Mouse (Mus musculus): ENCODE results near the gene Trim62. TPM values are rescaled to one million over a fixed set of nuclear protein-coding genes. Genes with fewer than 3 reads are reported as not detected.

The Trim62 gene
- polyA plus RNA-seq, 1 experiment: 2.8 TPM

DNA sequence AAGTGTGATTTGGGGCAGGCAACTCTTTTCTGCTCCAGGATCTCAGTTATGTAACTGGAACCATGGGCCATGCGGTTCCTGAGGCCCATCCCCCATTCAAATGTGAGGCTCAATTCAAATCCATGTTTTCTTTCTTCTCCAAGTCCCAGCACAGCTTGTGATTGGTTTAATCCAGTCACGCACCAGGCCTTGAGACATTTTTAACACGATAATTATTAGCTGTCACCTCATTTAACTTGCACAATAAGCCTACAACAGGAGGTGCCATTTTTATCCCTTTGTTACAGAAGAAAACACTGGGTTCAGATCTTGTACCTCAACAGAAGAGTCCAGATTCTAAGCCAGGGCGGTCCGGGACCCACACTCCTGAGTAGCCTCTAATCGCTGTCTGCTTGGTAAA is 34.4 kb downstream of the Trim62 start:
- Histone ChIP-seq H3K4me3 (ENCODE audit: low read depth, low read length) (no peak overlapping the region), H3K9ac (ENCODE audit: low read depth, poor library complexity, severe bottlenecking) (no peak overlapping the region), H3K9me3 (replicated peaks; ENCODE audit: control insufficient read depth, insufficient read depth, low read length, poor library complexity, severe bottlenecking) (no peaks in the 10 kb centered on the region), H3K4me1 (ENCODE audit: control insufficient read depth, insufficient read depth, low read length) (peaks cover 3% of the 10 kb centered on the region), H3K36me3 (ENCODE audit: control insufficient read depth, insufficient read depth, low read length, poor library complexity, severe bottlenecking) (no peaks in the 10 kb centered on the region), H3K27ac (ENCODE audit: insufficient read depth, low read length) (no peak overlapping the region), H3K27me3 (ENCODE audit: control insufficient read depth, insufficient read depth, low read length, poor library complexity, severe bottlenecking) (no peaks in the 10 kb centered on the region)
- TF ChIP-seq EP300 (IDR thresholded peaks at IDR 0.05; ENCODE audit: insufficient read depth, low read depth, low read length): no peak

DNA sequence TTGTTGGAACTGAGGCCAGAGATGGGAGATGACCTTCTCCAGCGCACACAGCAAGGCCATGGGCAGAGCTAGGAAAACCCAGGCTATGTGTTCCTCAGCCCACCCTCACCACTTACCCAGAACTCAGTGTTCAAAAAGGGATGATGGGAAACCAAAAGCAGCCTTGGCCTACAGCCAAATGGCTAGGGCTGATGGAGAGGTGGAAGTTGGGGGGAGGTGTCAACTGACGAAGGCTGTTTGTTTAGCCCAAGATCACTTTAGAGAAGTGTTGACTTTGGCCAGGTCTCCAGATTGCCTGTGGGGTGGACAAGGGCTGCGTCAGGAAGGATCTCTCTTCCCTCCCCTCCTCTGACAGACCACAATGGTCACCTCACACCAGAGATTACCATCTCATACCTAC is 34.8 kb downstream of the Trim62 start:
- TF ChIP-seq POLR2A (IDR thresholded peaks at IDR 0.05; ENCODE audit: insufficient read depth, low read length) (no peak), EP300 (IDR thresholded peaks at IDR 0.05; ENCODE audit: insufficient read depth, low read depth, low read length) (no peak), CTCF (IDR thresholded peaks at IDR 0.05; ENCODE audit: low read depth, low read length) (no peak)
- Histone ChIP-seq H3K9ac (ENCODE audit: low read depth, poor library complexity, severe bottlenecking) (no peak overlapping the region), H3K27ac (ENCODE audit: insufficient read depth, low read length) (no peak overlapping the region), H3K4me3 (ENCODE audit: low read depth, low read length) (no peak overlapping the region), H3K36me3 (ENCODE audit: control insufficient read depth, insufficient read depth, low read length, poor library complexity, severe bottlenecking) (no peaks in the 10 kb centered on the region), H3K4me1 (ENCODE audit: control insufficient read depth, insufficient read depth, low read length) (peaks cover 3% of the 10 kb centered on the region), H3K27me3 (ENCODE audit: control insufficient read depth, insufficient read depth, low read length, poor library complexity, severe bottlenecking) (no peaks in the 10 kb centered on the region), H3K9me3 (replicated peaks; ENCODE audit: control insufficient read depth, insufficient read depth, low read length, poor library complexity, severe bottlenecking) (no peaks in the 10 kb centered on the region)

DNA sequence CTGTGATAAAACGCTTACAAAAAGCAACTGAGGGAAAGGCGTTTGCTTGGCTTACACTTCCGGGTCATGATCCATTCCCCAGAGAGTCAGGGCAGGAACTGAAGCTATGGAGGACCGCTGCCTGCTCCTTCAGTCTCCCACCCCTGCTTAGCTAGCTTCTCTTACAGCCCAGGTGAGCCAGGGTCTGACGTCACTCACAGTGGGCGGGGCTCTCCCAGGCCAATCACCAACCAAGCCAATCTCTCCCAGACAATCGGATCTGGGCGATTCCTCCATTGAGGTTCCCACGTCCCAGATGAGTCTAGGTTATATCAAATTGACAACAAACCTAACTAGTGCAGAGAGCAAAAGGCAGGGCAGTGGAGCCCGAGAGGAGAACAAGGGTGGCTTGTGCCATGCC is 35.7 kb downstream of the Trim62 start:
- no peak overlapping the region for H3K9ac ChIP-seq (ENCODE audit: low read depth, poor library complexity, severe bottlenecking)
- H3K27ac ChIP-seq (ENCODE audit: insufficient read depth, low read length): peak overlapping the region; percentile 80
- H3K4me3 ChIP-seq (ENCODE audit: low read depth, low read length): peak overlapping the region; percentile 27; the same call in 1 of the 2 replicates
- H3K36me3 ChIP-seq (ENCODE audit: control insufficient read depth, insufficient read depth, low read length, poor library complexity, severe bottlenecking): no peaks in the 10 kb centered on the region
- H3K4me1 ChIP-seq (ENCODE audit: control insufficient read depth, insufficient read depth, low read length): peaks cover 3% of the 10 kb centered on the region
- TF ChIP-seq CTCF (IDR thresholded peaks at IDR 0.05; ENCODE audit: low read depth, low read length): no peak
- no peak for TF ChIP-seq POLR2A (IDR thresholded peaks at IDR 0.05; ENCODE audit: insufficient read depth, low read length)
- no peak for TF ChIP-seq EP300 (IDR thresholded peaks at IDR 0.05; ENCODE audit: insufficient read depth, low read depth, low read length)
- H3K27me3 ChIP-seq (ENCODE audit: control insufficient read depth, insufficient read depth, low read length, poor library complexity, severe bottlenecking): no peaks in the 10 kb centered on the region
- no peaks in the 10 kb centered on the region for H3K9me3 ChIP-seq (replicated peaks; ENCODE audit: control insufficient read depth, insufficient read depth, low read length, poor library complexity, severe bottlenecking)

DNA sequence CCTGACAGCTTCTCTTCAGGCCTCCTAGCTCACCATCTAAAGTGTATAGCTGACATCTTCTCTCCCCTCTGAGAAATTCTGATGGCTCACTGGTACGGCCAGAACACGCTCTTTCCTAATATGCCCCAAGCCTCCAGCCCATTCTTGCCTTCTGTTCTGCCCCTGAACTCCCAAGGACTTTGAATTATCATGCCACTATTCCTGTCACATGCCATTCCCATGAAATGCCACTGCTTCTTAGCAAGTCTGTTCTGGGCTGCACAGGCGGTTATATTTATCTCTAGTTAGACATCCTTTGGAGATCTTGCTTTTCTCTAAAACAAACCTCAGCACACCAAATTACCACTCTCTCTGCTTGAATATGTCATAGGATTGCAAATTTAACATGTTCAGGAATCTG is 40.2 kb downstream of the Trim62 start:
- no peaks in the 10 kb centered on the region for H3K36me3 ChIP-seq (ENCODE audit: control insufficient read depth, insufficient read depth, low read length, poor library complexity, severe bottlenecking)
- TF ChIP-seq POLR2A (IDR thresholded peaks at IDR 0.05; ENCODE audit: insufficient read depth, low read length): no peak
- TF ChIP-seq CTCF (IDR thresholded peaks at IDR 0.05; ENCODE audit: low read depth, low read length): no peak
- TF ChIP-seq EP300 (IDR thresholded peaks at IDR 0.05; ENCODE audit: insufficient read depth, low read depth, low read length): no peak
- H3K4me1 ChIP-seq (ENCODE audit: control insufficient read depth, insufficient read depth, low read length): peaks cover 5% of the 10 kb centered on the region
- no peaks in the 10 kb centered on the region for H3K27me3 ChIP-seq (ENCODE audit: control insufficient read depth, insufficient read depth, low read length, poor library complexity, severe bottlenecking)
- H3K27ac ChIP-seq (ENCODE audit: insufficient read depth, low read length): peak overlapping the region; percentile 20; the same call in 1 of the 2 replicates
- H3K9ac ChIP-seq (ENCODE audit: low read depth, poor library complexity, severe bottlenecking): no peak overlapping the region
- no peak overlapping the region for H3K4me3 ChIP-seq (ENCODE audit: low read depth, low read length)
- no peaks in the 10 kb centered on the region for H3K9me3 ChIP-seq (replicated peaks; ENCODE audit: control insufficient read depth, insufficient read depth, low read length, poor library complexity, severe bottlenecking)

DNA sequence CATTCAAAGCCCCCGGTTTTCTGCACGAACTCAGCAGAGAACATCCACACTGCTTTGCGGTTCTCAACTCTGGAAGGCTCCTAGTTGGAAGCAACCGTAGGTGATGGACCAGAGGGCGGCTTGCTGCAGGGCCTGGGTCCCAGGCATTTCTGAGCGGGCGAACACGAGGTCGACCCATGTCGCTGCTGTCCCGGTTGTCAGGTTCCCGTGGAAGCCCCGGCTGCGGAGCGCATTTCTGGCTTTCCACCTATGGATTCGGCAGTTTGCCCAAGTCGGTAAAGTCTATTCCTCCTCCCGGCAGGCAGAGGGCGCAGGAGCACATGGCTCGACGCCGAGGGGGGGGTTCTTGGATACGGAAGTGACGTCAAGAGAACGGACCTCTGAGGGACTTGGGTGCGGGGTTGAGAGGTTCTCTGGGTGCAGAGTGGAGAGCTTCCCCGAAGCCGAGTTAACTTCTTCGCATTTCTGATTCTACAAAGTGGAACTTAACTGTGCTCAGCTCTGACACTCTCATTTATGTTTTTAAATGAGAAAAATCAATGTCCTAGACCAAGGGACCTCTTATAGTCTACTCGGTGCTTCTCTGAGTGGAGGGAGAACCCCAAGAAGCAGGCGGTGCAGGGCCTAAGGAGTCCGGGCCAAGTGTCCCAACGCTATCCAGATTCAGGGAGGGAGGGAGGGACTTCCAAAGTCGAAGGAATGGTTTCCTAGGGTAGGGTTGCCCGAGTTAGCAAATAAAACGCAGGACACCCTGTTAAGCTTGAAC is 41.6 kb downstream of the Trim62 start:
- Histone ChIP-seq H3K9ac (ENCODE audit: low read depth, poor library complexity, severe bottlenecking) (peak overlapping the region; percentile 57), H3K4me1 (ENCODE audit: control insufficient read depth, insufficient read depth, low read length) (peaks cover 2% of the 10 kb centered on the region), H3K9me3 (replicated peaks; ENCODE audit: control insufficient read depth, insufficient read depth, low read length, poor library complexity, severe bottlenecking) (no peaks in the 10 kb centered on the region), H3K27ac (ENCODE audit: insufficient read depth, low read length) (no peak overlapping the region), H3K27me3 (ENCODE audit: control insufficient read depth, insufficient read depth, low read length, poor library complexity, severe bottlenecking) (no peaks in the 10 kb centered on the region), H3K4me3 (ENCODE audit: low read depth, low read length) (peak overlapping the region; percentile 49), H3K36me3 (ENCODE audit: control insufficient read depth, insufficient read depth, low read length, poor library complexity, severe bottlenecking) (no peaks in the 10 kb centered on the region)
- TF ChIP-seq CTCF (IDR thresholded peaks at IDR 0.05; ENCODE audit: low read depth, low read length): peak; percentile 90
- TF ChIP-seq POLR2A (IDR thresholded peaks at IDR 0.05; ENCODE audit: insufficient read depth, low read length): peak; percentile 54
- TF ChIP-seq EP300 (IDR thresholded peaks at IDR 0.05; ENCODE audit: insufficient read depth, low read depth, low read length): 0 out of 2 replicates have a peak, but pooled peaks have one; percentile 13

DNA sequence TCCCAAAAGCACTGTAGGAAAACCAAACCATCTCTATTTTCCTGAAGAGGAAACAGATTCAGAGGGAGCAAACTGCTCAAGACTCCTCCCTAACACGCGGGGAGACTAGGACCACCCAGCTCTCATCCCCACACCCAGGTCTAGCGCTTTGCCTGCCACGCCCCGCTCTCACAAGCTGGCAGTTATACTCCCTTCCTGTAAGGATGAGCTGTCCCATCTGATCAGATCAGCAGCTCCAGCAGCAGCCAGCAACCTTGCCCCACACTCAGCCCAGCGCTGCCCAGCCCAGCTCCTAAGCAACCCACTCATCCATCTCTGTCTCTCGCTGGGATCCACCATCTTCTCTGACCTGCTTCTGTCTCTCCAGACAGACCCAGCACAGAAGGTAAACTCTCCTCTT is 49.4 kb downstream of the Trim62 start:
- TF ChIP-seq POLR2A (IDR thresholded peaks at IDR 0.05; ENCODE audit: insufficient read depth, low read length) (no peak), CTCF (IDR thresholded peaks at IDR 0.05; ENCODE audit: low read depth, low read length) (no peak), EP300 (IDR thresholded peaks at IDR 0.05; ENCODE audit: insufficient read depth, low read depth, low read length) (no peak)
- Histone ChIP-seq H3K27ac (ENCODE audit: insufficient read depth, low read length) (no peak overlapping the region), H3K27me3 (ENCODE audit: control insufficient read depth, insufficient read depth, low read length, poor library complexity, severe bottlenecking) (no peaks in the 10 kb centered on the region), H3K9ac (ENCODE audit: low read depth, poor library complexity, severe bottlenecking) (no peak overlapping the region), H3K36me3 (ENCODE audit: control insufficient read depth, insufficient read depth, low read length, poor library complexity, severe bottlenecking) (no peaks in the 10 kb centered on the region), H3K4me1 (ENCODE audit: control insufficient read depth, insufficient read depth, low read length) (peaks cover 3% of the 10 kb centered on the region), H3K9me3 (replicated peaks; ENCODE audit: control insufficient read depth, insufficient read depth, low read length, poor library complexity, severe bottlenecking) (no peaks in the 10 kb centered on the region), H3K4me3 (ENCODE audit: low read depth, low read length) (no peak overlapping the region)
